Mouse (Mus musculus): ENCODE measurements at regions not wholly inside any gene's neighbourhood (a gene's known extent, or its start where the extent isn't known, plus 50 kb on each side); places are given as distances from the start of the nearest gene placed in this dataset.

- Histone ChIP-seq H3K4me3 (no peak overlapping the region), H3K27ac (replicated peaks) (no peak overlapping the region), H3K4me1 (no peaks in the 10 kb centered on the region), H3K9ac (replicated peaks) (no peak overlapping the region), H3K9me3 (no peaks in the 10 kb centered on the region), H3K4me2 (replicated peaks) (no peak overlapping the region), H3K27me3 (no peaks in the 10 kb centered on the region), H3K36me3 (no peaks in the 10 kb centered on the region)
- no peak for ATAC-seq (ENCODE audit: low FRiP score, low read depth)
- 93% methylated on average over 3 of the region's 3 CpGs for WGBS
These were observed 192.0 kb upstream of the Cited2 start for GRCm38 (mm10) chr10:17531021-17531420.

- Histone ChIP-seq H3K4me1 (no peaks in the 10 kb centered on the region), H3K9ac (replicated peaks) (no peak overlapping the region), H3K9me3 (no peaks in the 10 kb centered on the region), H3K4me3 (no peak overlapping the region), H3K27ac (replicated peaks) (no peak overlapping the region), H3K27me3 (no peaks in the 10 kb centered on the region), H3K4me2 (replicated peaks) (no peak overlapping the region), H3K36me3 (no peaks in the 10 kb centered on the region)
- no peak for ATAC-seq (ENCODE audit: low FRiP score, low read depth)
- 88% methylated on average over 6 of the region's 6 CpGs for WGBS
These were observed 184.0 kb upstream of the Cited2 start for GRCm38 (mm10) chr10:17538944-17539533.

- no peaks in the 10 kb centered on the region for H3K36me3 ChIP-seq
- no peak for ATAC-seq (ENCODE audit: low FRiP score, low read depth)
- H3K27ac ChIP-seq (replicated peaks): no peak overlapping the region
- no peaks in the 10 kb centered on the region for H3K27me3 ChIP-seq
- H3K4me1 ChIP-seq: no peaks in the 10 kb centered on the region
- H3K4me3 ChIP-seq: no peak overlapping the region
- no peaks in the 10 kb centered on the region for H3K9me3 ChIP-seq
- WGBS: 79% methylated on average over 6 of the region's 6 CpGs
- H3K9ac ChIP-seq (replicated peaks): no peak overlapping the region
- no peak overlapping the region for H3K4me2 ChIP-seq (replicated peaks)
These were observed 182.3 kb upstream of the Cited2 start for GRCm38 (mm10) chr10:17540404-17541375.

- no peaks in the 10 kb centered on the region for H3K27me3 ChIP-seq
- H3K36me3 ChIP-seq: no peaks in the 10 kb centered on the region
- no peaks in the 10 kb centered on the region for H3K9me3 ChIP-seq
- no peak overlapping the region for H3K4me3 ChIP-seq
- no peaks in the 10 kb centered on the region for H3K4me1 ChIP-seq
- no peak overlapping the region for H3K9ac ChIP-seq (replicated peaks)
- WGBS: 88% methylated on average over 8 of the region's 8 CpGs
- no peak for ATAC-seq (ENCODE audit: low FRiP score, low read depth)
- no peak overlapping the region for H3K27ac ChIP-seq (replicated peaks)
- no peak overlapping the region for H3K4me2 ChIP-seq (replicated peaks)
These were observed 180.7 kb upstream of the Cited2 start for GRCm38 (mm10) chr10:17542104-17542846.

GRCm38 (mm10) chr10:17542847-17543421 lies 180.1 kb upstream of the Cited2 start:
- Histone ChIP-seq H3K9me3 (no peaks in the 10 kb centered on the region), H3K9ac (replicated peaks) (no peak overlapping the region), H3K4me1 (no peaks in the 10 kb centered on the region), H3K27ac (replicated peaks) (no peak overlapping the region), H3K36me3 (no peaks in the 10 kb centered on the region), H3K4me3 (no peak overlapping the region), H3K27me3 (no peaks in the 10 kb centered on the region), H3K4me2 (replicated peaks) (no peak overlapping the region)
- 88% methylated on average over 5 of the region's 5 CpGs for WGBS
- ATAC-seq (ENCODE audit: low FRiP score, low read depth): no peak

GRCm38 (mm10) chr10:17545291-17545690 lies 177.7 kb upstream of the Cited2 start:
- Histone ChIP-seq H3K27ac (replicated peaks) (no peak overlapping the region), H3K36me3 (no peaks in the 10 kb centered on the region), H3K9ac (replicated peaks) (no peak overlapping the region), H3K4me1 (no peaks in the 10 kb centered on the region), H3K4me2 (replicated peaks) (no peak overlapping the region), H3K4me3 (no peak overlapping the region), H3K9me3 (no peaks in the 10 kb centered on the region), H3K27me3 (no peaks in the 10 kb centered on the region)
- ATAC-seq (ENCODE audit: low FRiP score, low read depth): no peak

GRCm38 (mm10) chr10:17547986-17548385 lies 175.0 kb upstream of the Cited2 start:
- Histone ChIP-seq H3K4me2 (replicated peaks) (no peak overlapping the region), H3K4me1 (no peaks in the 10 kb centered on the region), H3K9ac (replicated peaks) (no peak overlapping the region), H3K27ac (replicated peaks) (no peak overlapping the region), H3K9me3 (no peaks in the 10 kb centered on the region), H3K36me3 (no peaks in the 10 kb centered on the region), H3K4me3 (no peak overlapping the region), H3K27me3 (no peaks in the 10 kb centered on the region)
- WGBS: 92% methylated on average over 3 of the region's 3 CpGs
- no peak for ATAC-seq (ENCODE audit: low FRiP score, low read depth)

GRCm38 (mm10) chr10:17548629-17549580 lies 174.1 kb upstream of the Cited2 start:
- H3K4me3 ChIP-seq: no peak overlapping the region
- H3K9me3 ChIP-seq: no peaks in the 10 kb centered on the region
- no peak overlapping the region for H3K4me2 ChIP-seq (replicated peaks)
- no peaks in the 10 kb centered on the region for H3K4me1 ChIP-seq
- 88% methylated on average over 14 of the region's 14 CpGs for WGBS
- H3K27ac ChIP-seq (replicated peaks): no peak overlapping the region
- no peak overlapping the region for H3K9ac ChIP-seq (replicated peaks)
- ATAC-seq (ENCODE audit: low FRiP score, low read depth): no peak
- no peaks in the 10 kb centered on the region for H3K36me3 ChIP-seq
- no peaks in the 10 kb centered on the region for H3K27me3 ChIP-seq

GRCm38 (mm10) chr10:17549711-17550637 lies 173.0 kb upstream of the Cited2 start:
- Histone ChIP-seq H3K9me3 (no peaks in the 10 kb centered on the region), H3K27ac (replicated peaks) (no peak overlapping the region), H3K4me3 (no peak overlapping the region), H3K27me3 (no peaks in the 10 kb centered on the region), H3K4me2 (replicated peaks) (no peak overlapping the region), H3K36me3 (no peaks in the 10 kb centered on the region), H3K9ac (replicated peaks) (no peak overlapping the region), H3K4me1 (no peaks in the 10 kb centered on the region)
- 87% methylated on average over 6 of the region's 6 CpGs for WGBS
- ATAC-seq (ENCODE audit: low FRiP score, low read depth): no peak

GRCm38 (mm10) chr10:17550638-17551013 lies 172.4 kb upstream of the Cited2 start:
- no peak overlapping the region for H3K9ac ChIP-seq (replicated peaks)
- ATAC-seq (ENCODE audit: low FRiP score, low read depth): no peak

More at GRCm38 (mm10) chr10:17550638-17551013, 172.4 kb upstream of the Cited2 start:
- no peak overlapping the region for H3K27ac ChIP-seq (replicated peaks)
- no peak overlapping the region for H3K4me2 ChIP-seq (replicated peaks)
- WGBS: 91% methylated on average over 6 of the region's 6 CpGs
- H3K4me1 ChIP-seq: no peaks in the 10 kb centered on the region
- H3K4me3 ChIP-seq: no peak overlapping the region
- no peaks in the 10 kb centered on the region for H3K9me3 ChIP-seq
- no peaks in the 10 kb centered on the region for H3K36me3 ChIP-seq
- no peaks in the 10 kb centered on the region for H3K27me3 ChIP-seq
